ENCODE assay signal across 8 mouse cellular contexts in genomic region chr11:119516677-119517361, GRCm38 (mm10). TPM values are rescaled to one million over a fixed set of nuclear protein-coding genes. Genes with fewer than 3 reads are reported as not detected.
DNase-seq lines count a peak whose midpoint lies in the region; ATAC-seq and TF ChIP-seq lines count a peak whose summit lies in the region.

No protein-coding gene starts in this region.

- peak; percentile 7; the same call in 1 of the 2 replicates for TF ChIP-seq CTCF in left cerebral cortex, adult 2 months (IDR thresholded peaks at IDR 0.05)
- no peak for TF ChIP-seq CTCF in Patski (IDR thresholded peaks at IDR 0.05)
- peak; percentile 27; the same call in 1 of the 2 replicates for TF ChIP-seq CTCF in cerebellum, adult 2 months (IDR thresholded peaks at IDR 0.05; ENCODE audit: borderline replicate concordance, insufficient read depth, low read depth, low read length)

- H3K27ac ChIP-seq in left cerebral cortex, adult 2 months, result peak overlapping the region; percentile 94
- peak overlapping the region; percentile 81 for H3K27ac ChIP-seq in cerebellum, adult 2 months (ENCODE audit: insufficient read depth, low read length)

- CTCF ChIA-PET in Patski (lab: Charles Lee), result no interaction called here

- H3K4me3 ChIP-seq in left cerebral cortex, adult 2 months, result no peak overlapping the region
- H3K4me3 ChIP-seq in cerebellum, adult 2 months (replicated peaks; ENCODE audit: insufficient read depth, low read depth, low read length), result no peak overlapping the region

- POLR2A ChIA-PET in Patski (lab: Charles Lee), result no interaction called here

- peaks cover 77% of the 10 kb centered on the region for H3K4me1 ChIP-seq in cerebellum, adult 2 months (ENCODE audit: control insufficient read depth, insufficient read depth, low read length)

- intact Hi-C loops in left cerebral cortex, adult 2 months (cut with DNase I), result loop anchor here (5.0 kb wide), 3 partner anchors 280 to 475 kb away; no protein-coding TSS in a partner anchor
- intact Hi-C loops in left cerebral cortex, postnatal 10 days (cut with DNase I), result no loop called here

- H3K27me3 ChIP-seq in Patski, result peaks cover 5% of the 10 kb centered on the region
- no peaks in the 10 kb centered on the region for H3K27me3 ChIP-seq in cerebellum, adult 2 months (ENCODE audit: control insufficient read depth, insufficient read depth, low read length)

- 19% methylated on average over 12 of the region's 12 CpGs for WGBS in cerebellum, adult 2 months

- peak; percentile 48 for ATAC-seq in Patski
- no peak for ATAC-seq in activated CD4-positive, CD25-positive, alpha-beta regulatory T cell, adult 4 months

- in situ Hi-C loops in Patski (cut with MboI; ENCODE audit: low pct_unique_long_range_greater_than_20kb), result no loop called here

- peak; percentile 39 to 59 for DNase-seq in left cerebral cortex, adult 2 months (ENCODE audit: extremely low spot score in 1 of 2, low spot score in 2 of 2)
- DNase-seq in left cerebral cortex, postnatal 10 days (ENCODE audit: extremely low spot score in 1 of 2, low spot score in 2 of 2), result no peak
- DNase-seq in Patski (ENCODE audit: low read depth, low spot score), result no peak
- peak; percentile 65 to 73 for DNase-seq in cerebellum, adult 2 months
- DNase-seq in layer of hippocampus, adult 9-11 months, result peak; percentile 72
- DNase-seq in thymus, postnatal 10 days (ENCODE audit: low spot score in 2 of 2), result no peak
- DNase-seq in ovary, postnatal 10 days (ENCODE audit: low spot score), result no peak

- TF ChIP-seq POLR2A in cerebellum, adult 2 months (IDR thresholded peaks at IDR 0.05; ENCODE audit: borderline replicate concordance, insufficient read depth, low read length), result no peak

RNA-seq across cellular contexts. Expression of gene Endov, which starts 25.7 kb away (rescaled TPM):
- total RNA-seq in left cerebral cortex, adult 2 months (2021), result 10 to 100 TPM; 31.3 to 35.3 TPM
- total RNA-seq in left cerebral cortex, postnatal 10 days (2021), result 10 to 100 TPM; 23.6 to 25.8 TPM
- 19.6 TPM for polyA plus RNA-seq in Patski (2021)
- polyA plus RNA-seq in cerebellum, adult 2 months (2012; rRNA removed), result 15.4 and 16.4 TPM in 2 replicates
- 10 to 100 TPM; 11.9 to 15.2 TPM for polyA plus RNA-seq in activated CD4-positive, CD25-positive, alpha-beta regulatory T cell, adult 4 months (2017; shearing (Covaris generic))

RNA-seq across cellular contexts. Expression of gene Nptx1, which starts 30.7 kb away (rescaled TPM):
- 100 to 1,000 TPM; 247 to 272 TPM for total RNA-seq in left cerebral cortex, adult 2 months (2021)
- total RNA-seq in left cerebral cortex, postnatal 10 days (2021), result 10 to 100 TPM; 53.0 to 60.4 TPM
- 0.06 TPM for polyA plus RNA-seq in Patski (2021)
- 200 and 249 TPM in 2 replicates for polyA plus RNA-seq in cerebellum, adult 2 months (2012; rRNA removed)
- polyA plus RNA-seq in activated CD4-positive, CD25-positive, alpha-beta regulatory T cell, adult 4 months (2017; shearing (Covaris generic)), result not detected

Comparison
In these comparisons a context has a peak if more than half of its experiments do, and no peak if none do; other contexts are left out.
1. DNase-seq: peak in left cerebral cortex, adult 2 months (2 of 2), cerebellum, adult 2 months (2 of 2) and layer of hippocampus, adult 9-11 months (single experiment); none in left cerebral cortex, postnatal 10 days (0 of 2), Patski (single experiment), thymus, postnatal 10 days (0 of 2) and ovary, postnatal 10 days (single experiment).
2. RNA of gene Nptx1, which starts 30.7 kb away (polyA plus RNA-seq): 200 to 249 TPM in cerebellum, adult 2 months; 0.06 TPM in Patski (single experiment) and not detected in activated CD4-positive, CD25-positive, alpha-beta regulatory T cell, adult 4 months; every median in the first group is over 100 times any median in the second.